Mouse (Mus musculus) kidney, adult 2 months (tissue): ENCODE measurements at regions not wholly inside any gene's neighbourhood (a gene's known extent, or its start where the extent isn't known, plus 50 kb on each side); places are given as distances from the start of the nearest gene placed in this dataset.

Experiments used
- DNase-seq: peaks from one replicate; pipeline ENCODE4 v3.0.0; 2021
- H3K27ac ChIP-seq: fragments of 200-500 bp; 2 replicates; pipeline ENCODE4 v1.5.1; 2012; ENCODE audit warnings: low read depth, low read length, control low read depth, inconsistent platforms; ENCODE audit not compliant: insufficient read depth
- H3K27me3 ChIP-seq: fragments of 200-500 bp; replicated peaks from 2 replicates; pipeline ENCODE4 v1.6.1; 2012; ENCODE audit warnings: mild to moderate bottlenecking, moderate library complexity, low read length, inconsistent platforms; ENCODE audit not compliant: control insufficient read depth, insufficient read depth
- H3K36me3 ChIP-seq: fragments of 200-500 bp; 2 replicates; pipeline ENCODE4 v1.6.1; 2012; ENCODE audit warnings: mild to moderate bottlenecking, moderate library complexity, low read length, inconsistent platforms; ENCODE audit not compliant: control insufficient read depth, insufficient read depth
- H3K4me1 ChIP-seq: fragments of 200-500 bp; 2 replicates; pipeline ENCODE4 v1.6.1; 2011; ENCODE audit warnings: low read length; ENCODE audit not compliant: control insufficient read depth, insufficient read depth
- H3K4me3 ChIP-seq: fragments of 200-500 bp; 2 replicates; pipeline ENCODE4 v1.5.1; 2011; ENCODE audit warnings: mild to moderate bottlenecking, low read depth, low read length, control low read depth; ENCODE audit not compliant: insufficient read depth
- CTCF ChIP-seq: fragments of 200-500 bp; conservative IDR thresholded peaks from 2 replicates; pipeline ENCODE4 v1.5.1; 2011; ENCODE audit warnings: low read depth, mild to moderate bottlenecking, control low read depth, low read length, moderate library complexity, mixed read lengths; ENCODE audit not compliant: insufficient read depth, insufficient read length
- POLR2A ChIP-seq: fragments of 200-500 bp; IDR thresholded peaks from one replicate; pipeline ENCODE4 v1.6.1; 2011; ENCODE audit warnings: low read depth, low read length, control low read depth
- WGBS: fragments of 180-500 bp; shearing (Covaris S2); methylation state at CpG from one replicate; pipeline ENCODE4 v1.1.7; 2018; 5-methylcytosine and 5-hydroxymethylcytosine counted together

- Histone ChIP-seq H3K4me1 (no peaks in the 10 kb centered on the region), H3K27ac (no peak overlapping the region), H3K4me3 (no peak overlapping the region), H3K27me3 (no peaks in the 10 kb centered on the region), H3K36me3 (no peaks in the 10 kb centered on the region)
- 75% methylated on average over 15 of the region's 15 CpGs for WGBS
- DNase-seq = no peak
- no peak for TF ChIP-seq POLR2A
- no peak for TF ChIP-seq CTCF
Measured at GRCm38 (mm10) chr6:117653886-117654425, 187.0 kb upstream of the Zfp637 start.

- no peaks in the 10 kb centered on the region for H3K27me3 ChIP-seq
- 76% methylated on average over 4 of the region's 4 CpGs for WGBS
- no peaks in the 10 kb centered on the region for H3K4me1 ChIP-seq
- no peak for TF ChIP-seq POLR2A
- no peak for TF ChIP-seq CTCF
- no peaks in the 10 kb centered on the region for H3K36me3 ChIP-seq
- H3K4me3 ChIP-seq = no peak overlapping the region
- no peak overlapping the region for H3K27ac ChIP-seq
- no peak for DNase-seq
Measured at GRCm38 (mm10) chr6:117655986-117656385, 185.0 kb upstream of the Zfp637 start.

GRCm38 (mm10) chr6:117660576-117660975, 180.4 kb upstream of the Zfp637 start:
- Histone ChIP-seq H3K27me3 (no peaks in the 10 kb centered on the region), H3K27ac (no peak overlapping the region), H3K4me3 (no peak overlapping the region), H3K36me3 (no peaks in the 10 kb centered on the region), H3K4me1 (no peaks in the 10 kb centered on the region)
- 4% methylated on average over 1 of the region's 1 CpGs for WGBS
- TF ChIP-seq CTCF (peak; percentile 68), POLR2A (no peak)
- peak; percentile 67 for DNase-seq

DNA sequence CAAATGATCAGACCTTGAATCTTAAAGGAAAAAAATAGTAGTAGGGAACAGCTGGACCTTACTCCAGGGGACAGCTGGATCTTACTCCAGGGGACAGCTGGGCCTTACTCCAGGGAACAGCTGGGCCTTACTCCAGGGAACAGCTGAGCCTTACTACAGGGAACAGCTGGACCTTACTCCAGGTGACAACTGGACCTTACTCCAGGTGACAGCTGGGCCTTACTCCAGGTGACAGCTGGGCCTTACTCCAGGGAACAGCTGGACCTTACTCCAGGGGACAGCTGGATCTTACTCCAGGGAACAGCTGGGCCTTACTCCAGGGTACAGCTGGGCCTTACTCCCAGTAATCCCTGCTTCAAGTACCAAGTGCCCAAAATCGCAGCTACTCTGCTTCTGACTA, 178.3 kb upstream of the Zfp637 start:
- TF ChIP-seq CTCF = no peak
- TF ChIP-seq POLR2A = no peak
- DNase-seq = no peak
- Histone ChIP-seq H3K27me3 (no peaks in the 10 kb centered on the region), H3K27ac (no peak overlapping the region), H3K4me3 (no peak overlapping the region), H3K36me3 (no peaks in the 10 kb centered on the region), H3K4me1 (no peaks in the 10 kb centered on the region)
- WGBS = 97% methylated on average over 1 of the region's 1 CpGs

- Histone ChIP-seq H3K36me3 (no peaks in the 10 kb centered on the region), H3K27ac (no peak overlapping the region), H3K27me3 (no peaks in the 10 kb centered on the region), H3K4me1 (no peaks in the 10 kb centered on the region), H3K4me3 (no peak overlapping the region)
- DNase-seq = no peak
- TF ChIP-seq CTCF (no peak), POLR2A (no peak)
- 80% methylated on average over 3 of the region's 3 CpGs for WGBS
Measured at GRCm38 (mm10) chr6:117670337-117670736, 170.6 kb upstream of the Zfp637 start.

- Histone ChIP-seq H3K27me3 (no peaks in the 10 kb centered on the region), H3K27ac (peak overlapping the region; percentile 34; the same call in 1 of the 2 replicates), H3K4me3 (no peak overlapping the region), H3K4me1 (0 out of 2 replicates have a peak, but pooled peaks cover 2% of the 10 kb centered on the region), H3K36me3 (no peaks in the 10 kb centered on the region)
- no peak for TF ChIP-seq POLR2A
- no peak for TF ChIP-seq CTCF
- DNase-seq = peak; percentile 71
- WGBS = 68% methylated on average over 17 of the region's 17 CpGs
Measured at GRCm38 (mm10) chr6:117670792-117671525, 170.0 kb upstream of the Zfp637 start.

DNA sequence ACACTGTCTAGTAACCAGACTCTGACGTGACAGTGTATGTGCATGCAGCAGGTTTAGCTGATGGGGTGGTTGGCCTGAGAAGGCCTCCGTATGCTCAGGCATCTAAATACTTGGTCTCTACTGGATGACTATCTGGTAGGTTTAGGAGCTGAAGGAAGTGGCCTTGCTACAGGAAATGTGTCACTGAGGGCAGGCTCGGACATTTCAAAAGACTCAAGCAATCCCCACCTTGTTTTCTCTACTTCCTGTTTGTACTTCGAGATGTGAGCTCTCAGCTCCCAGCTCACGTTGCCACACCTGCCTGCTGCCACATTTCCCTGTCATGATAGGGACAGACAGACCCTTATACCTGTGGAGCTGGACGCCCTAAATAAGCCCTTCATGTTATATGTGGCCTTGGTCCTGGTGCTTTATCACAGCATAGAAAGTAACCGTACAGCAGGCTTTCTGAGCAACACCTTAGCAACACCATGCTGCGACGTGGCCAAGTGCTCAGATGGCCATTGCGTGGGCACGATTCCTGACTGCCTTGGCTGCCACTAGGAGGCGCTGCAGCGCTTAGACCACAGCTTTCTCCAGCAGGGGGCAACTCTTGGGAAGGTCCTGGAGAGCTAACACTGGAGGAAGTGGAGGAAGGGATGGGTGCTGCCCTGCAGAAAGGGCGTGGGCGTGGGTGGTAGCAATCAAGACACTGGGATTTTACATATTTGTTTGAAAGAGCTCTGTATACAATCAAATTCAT, 165.8 kb upstream of the Zfp637 start:
- H3K4me1 ChIP-seq = 0 out of 2 replicates have a peak, but pooled peaks cover 4% of the 10 kb centered on the region
- no peak overlapping the region for H3K4me3 ChIP-seq
- 64% methylated on average over 15 of the region's 15 CpGs for WGBS
- H3K36me3 ChIP-seq = no peaks in the 10 kb centered on the region
- H3K27ac ChIP-seq = no peak overlapping the region
- no peak for DNase-seq
- TF ChIP-seq POLR2A = no peak
- peak; percentile 82 for TF ChIP-seq CTCF
- H3K27me3 ChIP-seq = no peaks in the 10 kb centered on the region
